Mouse (Mus musculus) mouse trophoblast stem cell (cell line): ENCODE data around the gene Txnip.

ENCODE experiments used
- in situ Hi-C, 2 experiments: fragments of 300-500 bp; cut with MseI, MboI; formaldehyde crosslinking; loops; 2 replicates in 1 of 2; 3 replicates in 1 of 2; pipeline ENCODE4 v1.15.1; 2025

Gene Txnip

DNA sequence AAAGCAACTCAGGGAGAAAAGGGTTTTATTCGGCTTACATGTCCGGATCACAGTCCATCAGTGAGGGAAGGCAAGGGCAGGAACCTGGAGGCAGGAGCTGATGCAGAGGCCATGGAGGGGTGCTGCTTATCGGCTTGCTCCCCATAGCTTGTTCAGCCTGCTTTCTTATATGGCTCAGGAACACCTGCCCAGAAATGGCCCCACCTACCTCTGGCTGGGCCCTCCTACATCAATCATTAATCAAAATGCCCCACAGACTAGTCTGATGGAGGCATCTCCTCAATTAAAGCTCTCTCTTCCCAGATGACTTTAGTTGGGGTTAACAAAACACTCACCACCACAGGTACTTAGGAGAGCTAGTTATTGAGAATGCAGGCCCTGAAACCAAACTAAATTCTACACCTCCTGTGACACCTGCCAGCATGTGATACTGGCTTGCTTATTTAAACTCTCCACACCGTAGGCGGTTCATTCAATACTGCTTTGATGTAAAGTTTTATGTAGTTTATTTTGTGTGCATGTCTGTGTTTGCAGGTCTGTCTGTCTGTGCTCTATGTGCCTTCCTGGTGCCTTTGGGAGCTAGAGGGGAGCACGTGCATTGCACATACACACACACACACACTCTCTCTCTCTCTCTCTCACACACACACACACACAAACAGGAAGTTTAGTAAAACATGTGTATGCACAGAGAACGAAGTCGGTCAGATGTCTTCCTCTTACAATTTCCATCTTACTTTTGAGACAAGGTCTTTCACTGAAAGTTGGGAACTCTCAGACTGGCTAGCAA lies 9.1 kb downstream of the Txnip start:
- in situ Hi-C loops = no loop called here

DNA sequence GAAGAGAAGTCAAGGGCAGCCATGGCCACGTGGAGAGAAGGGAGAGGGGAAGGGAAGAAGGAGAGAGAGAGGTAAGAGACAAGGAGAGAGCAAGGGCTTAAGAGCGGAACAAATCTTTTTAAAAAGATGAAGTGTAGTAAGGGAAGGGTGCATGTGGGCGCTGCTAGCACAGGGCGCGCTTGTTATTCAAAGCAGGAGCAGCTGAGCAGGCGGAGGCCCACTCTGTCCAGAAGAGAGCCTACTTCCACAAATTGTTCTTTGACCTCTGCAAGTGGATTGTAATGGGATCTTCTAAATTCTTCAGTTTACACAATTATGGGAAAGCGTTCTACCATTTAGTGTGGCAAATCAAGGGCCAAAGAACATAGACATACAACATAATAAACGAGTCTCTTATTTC lies 10.8 kb downstream of the Txnip start:
- in situ Hi-C loops = no loop called here

DNA sequence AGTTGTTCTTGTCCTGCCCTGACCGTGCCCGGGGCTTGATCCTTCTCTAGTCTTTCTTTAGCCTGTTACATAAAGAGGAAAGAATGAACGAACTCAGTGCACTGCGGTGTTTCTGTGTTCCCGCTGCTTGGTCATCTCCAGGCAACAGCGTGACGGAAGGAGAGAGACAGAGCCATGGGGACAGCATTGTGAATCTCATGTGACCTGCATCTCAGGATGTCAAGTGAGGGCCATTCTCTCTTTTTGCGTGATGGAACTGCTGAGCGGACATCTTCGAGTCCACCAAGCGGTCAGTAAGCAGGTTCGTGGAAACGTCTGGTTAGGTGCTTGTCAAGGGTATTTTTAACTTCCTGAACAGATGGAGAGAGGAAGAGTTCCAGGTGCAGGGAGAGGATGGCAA lies 11.7 kb downstream of the Txnip start:
- in situ Hi-C loops = no loop called here

DNA sequence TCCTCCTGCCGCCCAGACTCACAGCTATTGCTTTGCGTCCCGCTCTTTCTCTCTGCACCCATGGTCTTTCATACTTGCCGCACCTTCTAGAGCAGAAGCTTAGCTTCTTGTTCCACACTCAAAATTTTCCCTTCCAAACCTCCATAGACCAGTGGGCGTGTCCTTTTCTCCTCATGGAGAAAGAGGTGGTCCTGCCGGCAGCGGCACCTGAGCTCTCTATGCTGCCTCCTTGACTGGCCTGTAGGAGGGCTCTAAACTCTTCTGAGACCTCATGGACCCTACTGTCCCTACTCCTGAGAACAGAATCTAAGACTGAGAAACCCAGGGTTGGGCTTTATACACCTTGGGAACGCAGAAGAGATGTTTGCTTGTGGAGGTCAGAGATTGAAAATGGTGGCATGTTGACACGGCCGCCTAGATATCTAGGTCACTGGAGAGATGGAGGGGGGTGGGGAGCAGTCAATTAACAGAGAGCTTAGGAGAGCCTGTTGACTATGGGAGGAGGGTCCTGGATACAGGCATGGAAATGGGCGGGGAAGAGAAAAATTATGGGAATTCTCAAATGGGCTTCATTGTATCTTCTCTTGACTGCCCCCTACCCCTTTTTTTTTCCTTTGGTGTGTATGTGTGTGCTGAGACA lies 12.3 kb downstream of the Txnip start:
- in situ Hi-C loops = no loop called here

DNA sequence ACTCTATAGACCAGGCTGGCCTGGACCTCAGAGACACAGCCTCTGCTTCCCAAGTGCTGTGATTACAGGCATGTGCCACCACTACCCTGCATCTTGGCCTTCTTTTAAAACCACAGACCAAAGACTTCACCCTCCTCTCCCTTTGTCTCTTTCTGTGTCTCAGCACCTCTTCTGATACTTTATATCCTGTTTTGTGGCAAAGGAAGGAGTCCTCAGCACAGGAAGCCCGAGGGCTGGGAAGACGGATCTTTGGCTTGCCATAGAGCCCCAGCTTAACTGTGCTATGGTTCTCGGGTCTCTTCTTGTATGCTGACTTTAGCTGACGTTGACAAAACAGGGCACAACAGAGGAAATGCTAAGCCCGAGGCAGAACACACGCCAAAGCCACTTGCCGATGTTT lies 12.9 kb downstream of the Txnip start:
- in situ Hi-C loops = no loop called here

DNA sequence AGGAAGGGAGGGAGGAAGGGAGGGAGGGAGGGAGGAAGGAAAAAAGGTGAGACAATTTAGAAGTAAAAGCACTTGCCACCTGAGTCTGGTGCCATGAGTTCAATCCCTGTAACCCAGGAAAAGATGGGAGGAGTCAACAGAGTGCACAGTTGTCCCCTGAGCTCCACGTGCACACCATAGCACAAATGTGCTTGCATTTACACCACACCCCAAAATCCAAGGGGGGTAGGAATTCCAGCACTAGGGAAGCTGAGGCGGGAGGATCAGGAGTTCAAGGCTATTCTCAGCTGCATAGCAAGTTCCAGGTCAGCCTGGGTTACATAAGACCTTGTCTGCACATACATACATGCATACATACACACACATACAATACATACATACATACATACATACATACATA lies 13.6 kb downstream of the Txnip start:
- in situ Hi-C loops = no loop called here

DNA sequence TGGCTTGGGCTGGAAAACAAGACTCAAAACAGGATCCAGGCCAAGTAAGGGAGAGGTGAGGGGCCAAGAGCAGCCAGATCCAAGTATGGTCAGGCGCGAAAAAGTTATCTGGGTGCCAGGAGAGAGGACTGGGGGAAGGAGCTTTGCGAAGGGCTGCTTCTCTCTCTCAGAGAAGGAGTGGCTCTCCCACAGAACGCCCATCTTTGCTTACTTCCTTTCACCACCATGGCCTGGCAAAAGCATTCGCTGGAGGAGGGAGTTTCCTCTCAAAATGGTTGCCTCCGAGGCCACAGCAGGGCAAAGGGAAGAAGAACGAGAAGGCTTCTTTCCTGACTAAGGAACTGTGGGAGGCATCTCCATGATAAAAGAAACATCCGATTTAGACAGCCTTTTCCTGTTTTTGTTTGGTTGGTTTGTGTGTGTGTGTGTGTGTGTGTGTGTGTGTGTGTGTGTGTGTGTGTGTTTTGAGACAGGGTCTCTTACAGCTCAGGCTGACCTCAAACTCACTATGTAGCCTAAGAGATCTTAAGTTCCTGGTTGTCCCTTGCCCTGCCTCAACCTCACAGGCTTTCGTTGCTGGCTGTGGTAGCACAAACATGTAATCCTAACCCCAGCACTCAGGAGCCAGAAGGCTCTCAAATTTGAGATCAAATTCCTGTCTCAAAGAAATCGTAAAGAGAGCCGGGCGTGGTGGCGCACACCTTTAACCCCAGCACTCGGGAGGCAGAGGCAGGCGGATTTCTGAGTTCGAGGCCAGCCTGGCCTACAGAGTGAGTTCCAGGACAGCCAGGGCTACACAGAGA lies 14.3 kb downstream of the Txnip start:
- in situ Hi-C loops = no loop called here

DNA sequence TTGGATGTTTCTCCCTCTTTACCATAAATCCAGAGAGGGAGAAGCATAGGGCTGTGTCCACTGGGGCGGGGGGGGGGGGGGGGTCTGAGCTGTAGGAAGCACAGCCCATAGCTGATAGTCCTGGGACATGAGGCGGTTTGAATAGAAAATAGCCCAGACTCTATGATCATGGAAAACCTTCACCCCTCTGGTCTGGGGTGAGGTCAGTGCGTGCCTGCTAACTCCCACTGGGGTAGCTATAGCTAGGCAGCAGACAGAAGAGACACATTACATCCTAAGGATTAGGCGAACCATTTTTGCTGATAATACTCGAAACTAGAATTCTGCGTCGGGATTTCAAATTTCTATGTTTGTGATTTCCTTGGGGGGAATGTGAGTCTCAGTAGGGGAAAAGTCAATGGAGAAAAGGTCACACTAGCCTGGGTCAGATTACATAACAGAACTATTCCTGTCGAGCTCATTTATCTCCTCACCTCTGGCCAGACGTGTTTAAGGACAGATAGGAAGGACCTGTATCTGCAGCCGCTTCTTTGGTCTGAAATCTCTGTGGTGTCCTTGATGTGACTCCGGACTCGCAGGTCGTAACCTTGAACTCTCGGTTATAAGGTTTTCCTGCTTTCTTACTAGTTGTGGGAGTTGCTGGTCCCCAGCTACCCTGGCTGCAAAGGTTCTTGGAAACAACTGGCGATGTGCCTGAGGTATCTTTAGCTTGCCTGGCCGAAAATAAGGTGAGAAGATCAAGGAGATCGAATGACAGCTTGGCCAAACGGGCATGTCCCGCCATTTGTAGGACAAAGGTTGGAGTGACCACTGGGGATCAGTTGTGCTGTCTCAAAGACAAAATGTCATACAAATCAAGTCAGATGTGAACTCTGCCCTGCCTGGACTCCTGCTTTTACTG lies 16.1 kb downstream of the Txnip start:
- in situ Hi-C loops = no loop called here

DNA sequence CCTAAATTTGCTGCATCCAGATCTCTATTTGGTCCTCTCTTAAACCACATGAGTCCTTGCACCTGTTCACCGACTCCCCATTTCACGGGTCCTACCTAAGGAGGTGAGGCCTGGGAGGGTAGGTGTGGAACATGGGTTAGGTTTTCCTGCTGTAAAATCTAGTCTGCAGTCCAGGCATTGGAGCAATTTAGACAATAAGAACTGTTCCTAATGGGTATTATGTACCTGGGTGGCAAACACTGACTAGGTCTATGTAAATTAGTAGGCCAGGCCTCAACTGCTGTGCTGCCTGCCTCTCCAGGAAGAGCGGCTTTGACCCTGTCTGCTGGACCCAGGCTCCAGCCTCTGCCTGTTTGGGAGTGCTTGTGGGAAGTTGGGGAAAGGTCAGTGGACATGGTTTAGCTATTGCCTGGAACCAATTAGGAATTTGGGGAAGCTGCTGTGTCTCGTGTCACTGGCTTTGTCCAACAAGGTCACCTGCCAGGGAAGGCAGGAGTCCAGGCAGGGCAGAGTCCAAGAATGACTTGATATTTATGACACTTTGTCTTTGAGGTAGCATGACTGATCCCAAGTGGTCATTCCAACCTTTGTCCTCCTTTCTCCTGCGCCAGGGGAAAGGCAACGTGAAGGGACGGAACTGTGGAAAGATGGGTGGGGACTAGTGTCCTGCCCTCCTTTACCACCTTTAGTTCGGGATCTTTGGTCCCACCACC lies 17.7 kb downstream of the Txnip start:
- in situ Hi-C loops = no loop called here

DNA sequence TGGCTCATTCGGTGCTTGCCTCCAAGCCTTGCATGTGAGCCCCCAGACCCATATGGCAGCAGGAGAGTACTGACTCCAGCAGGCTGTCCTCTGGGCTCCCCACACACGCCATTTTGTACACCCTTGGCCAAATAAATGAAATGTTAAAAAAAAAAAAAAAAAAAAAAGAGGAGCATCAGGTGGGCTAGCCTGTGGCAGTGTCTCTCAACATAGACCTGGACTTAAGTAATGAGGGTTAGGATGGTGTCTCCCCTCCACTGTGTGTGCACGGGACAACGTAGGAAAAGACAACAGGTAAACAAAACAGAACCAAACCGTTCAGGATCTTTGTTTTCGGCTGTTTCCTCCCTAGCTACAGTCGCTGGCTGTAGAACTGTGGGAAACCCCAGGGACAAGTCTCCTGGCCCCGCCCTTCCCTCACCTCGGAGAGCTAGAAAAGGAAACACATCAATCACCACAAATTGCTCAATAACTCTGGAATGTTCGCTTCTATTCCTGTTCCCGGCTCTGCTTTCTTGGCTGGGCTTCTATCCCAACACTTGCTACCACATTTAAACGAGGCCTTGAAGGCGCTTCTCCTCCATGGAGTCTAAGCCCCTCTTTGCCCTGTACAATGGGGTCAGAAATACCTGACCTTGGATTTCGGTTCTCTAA lies 18.4 kb downstream of the Txnip start:
- in situ Hi-C loops = no loop called here

DNA sequence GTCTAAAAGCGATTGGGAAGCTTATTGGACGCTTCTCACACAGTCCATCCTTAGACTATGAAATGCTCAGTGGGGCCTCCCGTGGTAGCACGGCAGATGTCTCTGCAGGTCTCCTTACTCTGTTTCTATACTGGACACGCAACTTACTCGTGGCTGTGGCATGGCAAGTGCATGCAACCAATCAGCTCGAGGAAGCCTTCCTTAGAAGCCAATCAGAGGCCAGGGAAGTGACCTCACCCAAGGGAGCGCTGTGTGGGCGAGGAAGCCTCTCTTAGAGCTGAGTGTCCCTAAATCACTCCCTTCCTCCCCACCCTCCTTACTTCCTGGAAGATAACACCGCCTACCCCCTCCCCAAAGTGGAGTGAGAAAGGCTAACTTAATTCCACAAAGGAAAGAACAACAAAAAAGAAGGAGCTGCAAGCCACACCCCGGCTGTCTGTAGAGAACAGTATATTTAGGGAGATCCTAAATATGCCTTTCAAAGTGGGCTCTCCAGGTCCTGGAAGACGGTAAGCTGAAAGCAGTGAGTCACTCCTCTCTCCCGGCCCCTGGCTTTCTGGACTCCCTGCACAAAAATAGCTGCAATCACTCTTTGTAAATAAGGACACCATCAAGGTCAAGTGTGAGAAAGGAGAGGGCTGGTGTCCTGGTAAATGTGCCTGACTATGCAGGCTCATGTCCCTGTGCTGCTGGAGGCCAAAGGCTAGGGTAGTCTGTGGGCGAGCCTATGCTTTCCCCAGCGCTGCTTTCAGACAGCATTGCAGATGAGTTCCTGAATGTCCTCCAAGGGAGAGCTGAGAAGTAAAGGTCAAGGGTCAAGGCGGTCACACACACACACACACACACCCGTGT lies 19.2 kb downstream of the Txnip start, which contains the start of gene Gm16253:
Gene Gm16253 (plus strand): TSS at position 295 of the 852 bp plus-strand sequence.
- in situ Hi-C loops = no loop called here

DNA sequence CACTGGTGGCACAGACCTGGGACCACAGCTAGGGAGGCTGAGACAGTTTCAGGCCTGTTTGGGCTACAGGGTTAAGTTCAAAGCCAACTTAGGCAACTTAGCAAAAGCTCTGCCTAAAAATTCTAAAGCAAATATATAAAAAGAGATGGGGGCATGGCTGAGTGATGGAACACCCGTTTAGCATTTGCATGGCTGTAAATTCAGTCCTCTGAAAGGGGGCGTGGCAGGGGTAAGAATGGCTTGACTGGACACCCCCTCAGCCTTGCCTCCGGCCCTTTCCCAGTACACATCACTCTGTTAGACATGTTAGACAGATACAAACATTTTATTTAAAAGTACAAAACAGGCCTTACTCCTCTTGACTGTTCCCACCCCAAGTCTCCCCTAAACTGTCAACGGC lies 19.8 kb downstream of the Txnip start:
- in situ Hi-C loops = no loop called here

DNA sequence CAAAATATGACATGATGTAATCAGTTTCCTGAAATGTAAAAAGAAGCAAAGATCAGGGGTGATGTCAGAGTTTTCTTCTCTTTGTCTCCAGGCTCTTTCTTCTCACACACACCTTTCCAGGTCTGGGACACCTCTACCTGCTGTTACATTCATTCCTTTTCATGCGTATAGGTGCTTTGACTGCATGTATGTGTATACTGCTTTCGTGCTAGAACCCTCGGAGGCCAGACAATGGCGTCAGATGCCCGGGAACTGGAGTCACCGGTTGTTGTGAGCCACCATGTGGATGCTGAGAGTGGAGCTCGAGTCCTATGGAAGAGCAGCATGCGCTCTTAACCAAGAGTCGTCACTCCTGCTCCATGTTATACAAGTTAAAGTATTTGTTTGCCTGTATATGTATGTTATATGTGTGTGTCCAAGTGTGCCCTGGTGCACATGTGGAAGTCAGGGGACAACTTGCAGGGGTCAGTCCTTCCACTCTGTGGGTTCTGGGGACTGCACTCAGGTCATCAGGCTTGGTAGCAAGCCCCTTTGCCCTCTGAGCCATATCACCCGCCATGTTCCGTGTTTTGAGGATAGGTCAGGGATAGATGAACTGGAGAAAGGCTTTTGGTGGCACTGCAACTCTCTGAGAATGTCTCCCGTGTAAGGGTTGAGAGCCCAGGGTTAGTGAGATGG lies 20.9 kb downstream of the Txnip start:
- in situ Hi-C loops = no loop called here

DNA sequence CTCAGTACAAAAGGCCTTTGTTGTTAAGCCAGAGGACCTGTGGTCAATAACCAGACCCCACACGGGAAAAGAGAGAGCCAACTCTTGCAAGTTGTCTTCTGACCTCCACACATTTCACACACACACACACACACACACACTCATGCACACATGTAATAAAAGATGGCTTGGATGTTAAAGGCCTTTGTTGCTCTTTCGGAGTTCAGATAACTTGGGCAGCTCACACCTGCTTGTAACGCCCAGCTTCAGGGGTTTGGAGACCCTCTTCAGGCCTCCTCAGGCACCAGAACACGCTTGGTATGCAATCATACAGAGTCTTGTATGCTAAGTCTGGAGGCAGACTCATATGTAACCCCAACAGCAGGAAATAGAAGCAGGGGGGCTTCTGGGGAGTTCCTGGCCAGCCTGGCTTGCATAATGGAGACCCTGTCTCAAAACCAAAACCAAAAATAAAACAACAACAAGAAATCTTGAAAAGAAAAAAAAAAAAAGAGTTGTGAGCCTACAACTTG lies 21.5 kb downstream of the Txnip start:
- in situ Hi-C loops = no loop called here

DNA sequence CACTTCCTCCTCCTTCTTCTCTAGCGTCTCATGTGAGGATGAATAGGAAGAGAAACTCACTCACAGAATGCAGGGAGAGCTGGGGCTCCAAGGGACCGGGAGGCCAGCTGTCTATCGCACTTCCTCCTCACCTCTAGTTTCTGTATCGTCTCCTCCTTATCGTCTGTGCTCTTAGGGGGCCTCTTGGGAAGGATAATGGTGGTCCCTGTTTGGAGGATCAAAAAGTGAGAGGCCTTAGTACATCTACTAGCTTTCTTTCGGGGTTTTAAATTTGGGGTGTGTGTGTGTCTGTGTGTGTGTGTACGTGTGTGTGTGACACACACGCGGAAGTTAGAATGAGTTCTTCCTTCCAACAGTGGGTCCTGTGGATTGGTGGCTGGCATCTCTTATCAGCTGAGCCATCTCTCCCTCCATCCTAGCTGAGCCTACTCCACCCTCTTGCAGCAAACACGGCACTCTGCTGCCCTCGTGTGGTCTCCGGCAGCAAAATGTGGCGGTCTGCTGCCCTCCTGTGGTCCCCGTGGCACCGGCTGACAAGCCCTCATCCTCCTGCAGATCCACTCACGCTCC lies 22.2 kb downstream of the Txnip start:
- in situ Hi-C loops = loop anchor here (5.0 kb wide), 1 partner anchor 33 kb away; no protein-coding TSS in a partner anchor

DNA sequence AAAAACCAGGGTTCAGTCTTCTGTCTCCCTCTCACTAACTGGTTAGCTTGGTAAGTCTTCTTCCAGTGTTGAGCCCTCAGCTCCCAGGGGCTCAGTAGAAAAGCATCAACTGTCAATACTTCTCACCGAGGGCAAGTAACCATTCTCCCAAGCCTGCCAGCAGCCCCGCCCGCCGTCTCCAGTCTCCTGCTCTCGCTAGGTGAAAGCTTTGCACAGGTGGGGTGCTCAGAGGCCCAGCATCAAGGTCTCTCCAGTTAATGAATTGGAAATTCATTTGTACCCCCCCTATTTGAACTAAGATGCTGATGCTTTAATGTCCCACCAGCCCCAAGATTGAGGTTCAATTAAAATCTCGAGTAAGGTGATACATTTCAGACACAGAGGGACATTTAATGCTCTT lies 23.4 kb downstream of the Txnip start:
- in situ Hi-C loops = loop anchor here (5.0 kb wide), 1 partner anchor 34 kb away; no protein-coding TSS in a partner anchor

DNA sequence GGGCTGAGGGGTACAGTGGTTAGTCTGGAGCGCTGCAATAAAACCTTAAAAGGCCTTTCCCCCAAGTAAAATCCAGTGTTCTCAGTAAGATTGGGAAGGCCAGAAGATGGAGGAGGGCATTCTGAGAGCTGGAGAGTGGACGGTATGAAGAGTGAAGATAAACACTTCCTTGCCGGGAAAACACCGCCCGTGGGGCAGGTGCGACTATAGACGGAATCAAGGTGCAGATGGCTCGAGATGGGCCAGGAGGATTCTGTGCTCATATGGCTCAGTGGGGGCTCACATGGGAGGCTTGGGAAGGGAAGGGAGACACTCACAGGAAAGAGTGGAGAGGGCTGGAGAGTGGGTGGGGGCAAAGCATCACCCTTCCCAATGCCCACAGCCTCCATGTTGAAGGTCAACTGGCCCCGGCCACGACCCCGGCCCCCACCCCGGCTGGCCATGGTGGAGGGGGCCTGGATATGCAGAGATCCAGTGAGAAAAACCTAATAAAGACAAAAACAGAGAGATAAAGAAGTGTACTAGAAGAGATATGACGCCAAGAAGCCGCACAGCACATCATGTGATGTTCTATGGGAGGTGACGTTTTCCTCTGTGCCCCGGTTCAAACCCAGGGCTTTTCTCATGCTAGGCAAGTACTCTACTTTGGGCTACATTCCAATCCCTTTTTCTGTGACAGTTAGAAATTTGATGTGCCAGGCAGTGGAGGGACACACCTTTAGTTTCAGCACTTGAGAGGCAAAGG lies 24.2 kb downstream of the Txnip start:
- in situ Hi-C loops = loop anchor here (5.0 kb wide), 1 partner anchor 35 kb away; no protein-coding TSS in a partner anchor
